Mouse (Mus musculus) right cerebral cortex, adult 18-20 months (tissue): ENCODE results near the gene Sp9.

Experiments used
- DNase-seq: peaks from one replicate; pipeline ENCODE4 v3.0.0; 2022; ENCODE audit warnings: mixed read lengths

Gene Sp9

GRCm38 (mm10) chr2:73314311-73314710, 42.6 kb downstream of the Sp9 start:
- DNase-seq: no peak

- no peak for DNase-seq
These were observed 45.7 kb downstream of the Sp9 start for GRCm38 (mm10) chr2:73317426-73317825.

GRCm38 (mm10) chr2:73319218-73319617, 47.5 kb downstream of the Sp9 start:
- no peak for DNase-seq

- DNase-seq: no peak
These were observed 51.3 kb downstream of the Sp9 start for GRCm38 (mm10) chr2:73322991-73323390.

- DNase-seq: no peak
These were observed 54.1 kb downstream of the Sp9 start for GRCm38 (mm10) chr2:73325871-73326270.
